Comparison of ENCODE assay signal across 9 mouse cellular contexts in the genomic region with DNA sequence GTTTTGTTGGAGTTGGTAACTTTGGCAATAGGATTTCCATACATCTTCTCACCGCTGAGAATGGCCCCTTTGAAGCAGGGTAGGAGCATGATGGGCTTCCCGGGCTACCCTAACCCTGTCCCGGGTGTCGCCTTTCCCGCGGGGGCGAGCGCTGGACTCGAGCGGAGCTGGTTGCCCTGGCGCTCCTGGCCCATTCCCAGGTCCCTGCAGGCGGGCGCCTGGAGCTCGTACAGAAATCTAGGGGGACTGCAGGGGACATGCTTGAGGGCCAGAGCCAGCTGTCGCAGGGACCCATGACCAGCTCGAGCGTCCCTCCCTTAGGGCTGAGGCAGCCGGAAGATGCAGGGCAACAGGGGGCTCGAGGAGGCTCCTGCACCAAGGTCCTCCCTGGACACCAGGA. TPM values are rescaled to one million over a fixed set of nuclear protein-coding genes. Genes with fewer than 3 reads are reported as not detected.
DNase-seq lines count a peak whose midpoint lies in the region; ATAC-seq and TF ChIP-seq lines count a peak whose summit lies in the region.
"Had no signal": no experiment of that assay in that cellular context is flagged by ENCODE, and none has a peak within 500 bp of the region (broad histone marks: within the 10 kb centered on the region; RNA-seq: fewer than 3 reads in every experiment).

No protein-coding gene starts in this region.

- no peaks in the 10 kb centered on the region for H3K36me3 ChIP-seq in heart, embryonic 13.5 days
- no peaks in the 10 kb centered on the region for H3K36me3 ChIP-seq in heart, embryonic 11.5 days (ENCODE audit: control insufficient read depth, insufficient read depth, low read length)
- H3K36me3 ChIP-seq in ES-E14 (ENCODE audit: control insufficient read depth, insufficient read depth, low read length, poor library complexity, severe bottlenecking) = no peaks in the 10 kb centered on the region
- no peaks in the 10 kb centered on the region for H3K36me3 ChIP-seq in embryonic facial prominence, embryonic 10.5 days (replicated peaks)
- no peaks in the 10 kb centered on the region for H3K36me3 ChIP-seq in limb, embryonic 15.5 days
- H3K36me3 ChIP-seq: G1E had no signal

- in situ Hi-C loops in ES-E14 (cut with MboI; ENCODE audit: low sequenced_read_pairs in 2 of 2, unreplicated experiment in 2 of 2) = no loop called here

- no peak for ATAC-seq in heart, embryonic 13.5 days (ENCODE audit: extremely low read depth, insufficient number of reproducible peaks, low FRiP score, low TSS enrichment)
- no peak for ATAC-seq in heart, embryonic 11.5 days (replicated peaks; ENCODE audit: insufficient number of reproducible peaks, low FRiP score, low TSS enrichment)
- ATAC-seq in limb, embryonic 15.5 days (ENCODE audit: insufficient number of reproducible peaks, low FRiP score, low TSS enrichment, low read depth) = no peak

- H3K4me2 ChIP-seq in heart, embryonic 13.5 days = peak overlapping the region; percentile 14; the same call in 1 of the 2 replicates
- no peak overlapping the region for H3K4me2 ChIP-seq in heart, embryonic 11.5 days
- 0 out of 2 replicates have a peak overlapping the region, but pooled peaks have one; percentile 17 for H3K4me2 ChIP-seq in limb, embryonic 15.5 days
- H3K4me2 ChIP-seq: liver, embryonic 11.5 days had no signal

- no peak overlapping the region for H3K9ac ChIP-seq in heart, embryonic 13.5 days
- no peak overlapping the region for H3K9ac ChIP-seq in heart, embryonic 11.5 days (ENCODE audit: low read depth, low read length)
- no peak overlapping the region; the same call in 1 of the 2 replicates for H3K9ac ChIP-seq in ES-E14 (ENCODE audit: insufficient read depth, low read depth, low read length, poor library complexity, severe bottlenecking)
- H3K9ac ChIP-seq in limb, embryonic 15.5 days = no peak overlapping the region

- 11% methylated on average over 19 of the region's 19 CpGs for WGBS in heart, embryonic 13.5 days
- 17% methylated on average over 19 of the region's 19 CpGs for WGBS in heart, embryonic 11.5 days (ENCODE audit: insufficient replicate concordance)
- 26% methylated on average over 19 of the region's 19 CpGs for WGBS in embryonic facial prominence, embryonic 10.5 days
- 23% methylated on average over 19 of the region's 19 CpGs for WGBS in limb, embryonic 15.5 days

- no peaks in the 10 kb centered on the region for H3K4me1 ChIP-seq in heart, embryonic 13.5 days
- H3K4me1 ChIP-seq in heart, embryonic 11.5 days (ENCODE audit: control insufficient read depth, insufficient read depth, low read length) = no peaks in the 10 kb centered on the region
- peaks cover 0 to 2% of the 10 kb centered on the region in 2 experiments; a peak in 2 of 4 replicates for H3K4me1 ChIP-seq in ES-E14 (ENCODE audit: control insufficient read depth in 2 of 2, insufficient read depth in 2 of 2, low read length in 2 of 2, poor library complexity in 1 of 2)
- H3K4me1 ChIP-seq in embryonic facial prominence, embryonic 10.5 days = peaks cover 5% of the 10 kb centered on the region; the same call in 1 of the 2 replicates
- H3K4me1 ChIP-seq in limb, embryonic 15.5 days = peaks cover 5% of the 10 kb centered on the region; the same call in 1 of the 2 replicates

- no peaks in the 10 kb centered on the region for H3K9me3 ChIP-seq in heart, embryonic 13.5 days
- H3K9me3 ChIP-seq in heart, embryonic 11.5 days (replicated peaks; ENCODE audit: control insufficient read depth, low read length) = no peaks in the 10 kb centered on the region
- no peaks in the 10 kb centered on the region for H3K9me3 ChIP-seq in ES-E14 (ENCODE audit: control insufficient read depth, insufficient read depth, low read depth, low read length)
- no peaks in the 10 kb centered on the region for H3K9me3 ChIP-seq in embryonic facial prominence, embryonic 10.5 days
- H3K9me3 ChIP-seq in limb, embryonic 15.5 days = no peaks in the 10 kb centered on the region
- H3K9me3 ChIP-seq: G1E had no signal

- DNase-seq in ES-E14 (ENCODE audit: low read depth, low spot score) = no peak
- DNase-seq in embryonic facial prominence, embryonic 10.5 days (ENCODE audit: low spot score) = peak; percentile 23
- DNase-seq in layer of hippocampus, adult 18-20 months (ENCODE audit: low spot score in 2 of 2) = no peak
- DNase-seq in c-Kit-positive CD71-positive TER-119-positive erythroid progenitor cells, embryonic 14.5 days (ENCODE audit: low spot score) = no peak

- H3K27me3 ChIP-seq in heart, embryonic 13.5 days (replicated peaks) = peaks cover 44% of the 10 kb centered on the region
- H3K27me3 ChIP-seq in heart, embryonic 11.5 days (ENCODE audit: control insufficient read depth, insufficient read depth, low read length) = peaks cover 16% of the 10 kb centered on the region
- no peaks in the 10 kb centered on the region; the same call in 1 of the 2 replicates for H3K27me3 ChIP-seq in embryonic facial prominence, embryonic 10.5 days (replicated peaks; ENCODE audit: low read depth, poor library complexity, severe bottlenecking)
- H3K27me3 ChIP-seq in limb, embryonic 15.5 days = no peaks in the 10 kb centered on the region

- H3K4me3 ChIP-seq in heart, embryonic 13.5 days = no peak overlapping the region
- no peak overlapping the region for H3K4me3 ChIP-seq in heart, embryonic 11.5 days (ENCODE audit: low read depth, low read length)
- peak overlapping the region; percentile 1 to 29; a peak in 3 of 4 replicates for H3K4me3 ChIP-seq in ES-E14 (ENCODE audit: insufficient read depth in 1 of 2, low read depth in 1 of 2, low read length in 2 of 2, poor library complexity in 1 of 2, severe bottlenecking in 1 of 2)
- 0 out of 2 replicates have a peak overlapping the region, but pooled peaks have one; percentile 4 for H3K4me3 ChIP-seq in embryonic facial prominence, embryonic 10.5 days
- no peak overlapping the region for H3K4me3 ChIP-seq in limb, embryonic 15.5 days

- no peak overlapping the region for H3K27ac ChIP-seq in heart, embryonic 13.5 days (replicated peaks)
- H3K27ac ChIP-seq in heart, embryonic 11.5 days (ENCODE audit: low read depth, low read length) = no peak overlapping the region
- no peak overlapping the region for H3K27ac ChIP-seq in ES-E14 (ENCODE audit: insufficient read depth, low read depth, low read length, poor library complexity, severe bottlenecking)
- H3K27ac ChIP-seq in embryonic facial prominence, embryonic 10.5 days (replicated peaks) = no peak overlapping the region
- H3K27ac ChIP-seq in limb, embryonic 15.5 days = no peak overlapping the region

TF ChIP-seq in ES-E14, 5 proteins besides CTCF, POLR2A, EP300 and RAD21:
- TF ChIP-seq HCFC1 (IDR thresholded peaks at IDR 0.05; ENCODE audit: borderline replicate concordance, insufficient read depth, low read length) = no peak
- TF ChIP-seq ZC3H11A (IDR thresholded peaks at IDR 0.05; ENCODE audit: borderline replicate concordance, low read depth, low read length) = no peak
- TF ChIP-seq MAFK (IDR thresholded peaks at IDR 0.05; ENCODE audit: insufficient read depth, low read depth, low read length) = no peak
- no peak for TF ChIP-seq CHD2 (IDR thresholded peaks at IDR 0.05; ENCODE audit: low read depth, low read length)
- no peak for TF ChIP-seq ZNF384 (IDR thresholded peaks at IDR 0.05; ENCODE audit: low read depth, low read length)

RNA-seq across cellular contexts. Expression of gene Noc4l, which starts 25.1 kb away (rescaled TPM):
- 32.3 and 33.7 TPM in 2 replicates for polyA plus RNA-seq in heart, embryonic 13.5 days (2015; fragmentation: Nextera tagmentation; extraction: Ambion mirVana)
- polyA plus RNA-seq in heart, embryonic 11.5 days (2014; fragmentation: Nextera tagmentation; extraction: Ambion mirVana) = 35.8 and 41.7 TPM in 2 replicates
- 75.0 and 79.4 TPM in 2 replicates for total RNA-seq in ES-E14 (2012; rRNA removed)
- 89.2 and 95.0 TPM in 2 replicates for polyA plus RNA-seq in embryonic facial prominence, embryonic 10.5 days (2016; fragmentation: Nextera tagmentation; extraction: Ambion mirVana)
- 46.2 and 46.5 TPM in 2 replicates for polyA plus RNA-seq in limb, embryonic 15.5 days (2015; fragmentation: Nextera tagmentation; extraction: Ambion mirVana)
- total RNA-seq in layer of hippocampus, adult 18-20 months (2021) = 10 to 100 TPM; 22.5 to 26.1 TPM

RNA-seq across cellular contexts. Expression of gene Ddx51, which starts 25.1 kb away (rescaled TPM):
- polyA plus RNA-seq in heart, embryonic 13.5 days (2015; fragmentation: Nextera tagmentation; extraction: Ambion mirVana) = 11.3 and 13.9 TPM in 2 replicates
- polyA plus RNA-seq in heart, embryonic 11.5 days (2014; fragmentation: Nextera tagmentation; extraction: Ambion mirVana) = 18.0 and 22.0 TPM in 2 replicates
- 32.4 and 61.1 TPM in 2 replicates for total RNA-seq in ES-E14 (2012; rRNA removed)
- 33.4 and 34.1 TPM in 2 replicates for polyA plus RNA-seq in embryonic facial prominence, embryonic 10.5 days (2016; fragmentation: Nextera tagmentation; extraction: Ambion mirVana)
- 21.5 and 23.2 TPM in 2 replicates for polyA plus RNA-seq in limb, embryonic 15.5 days (2015; fragmentation: Nextera tagmentation; extraction: Ambion mirVana)
- total RNA-seq in layer of hippocampus, adult 18-20 months (2021) = 10 to 100 TPM; 28.4 to 28.9 TPM

Comparison
In these comparisons a context has a peak if more than half of its experiments do, and no peak if none do; other contexts are left out.
1. H3K4me3 ChIP-seq: peak in ES-E14 (2 of 2) and embryonic facial prominence, embryonic 10.5 days (single experiment); none in heart, embryonic 13.5 days (single experiment), heart, embryonic 11.5 days (single experiment) and limb, embryonic 15.5 days (single experiment).